Comparison of ENCODE assay signal across 7 mouse cellular contexts in genomic region chr14:46880935-46881334, GRCm38 (mm10). TPM values are rescaled to one million over a fixed set of nuclear protein-coding genes. Genes with fewer than 3 reads are reported as not detected.
DNase-seq lines count a peak whose midpoint lies in the region; TF ChIP-seq lines count a peak whose summit lies in the region.

No protein-coding gene starts in this region.

- no peaks in the 10 kb centered on the region for H3K27me3 ChIP-seq in C2C12 (ENCODE audit: control insufficient read depth, insufficient read depth, insufficient read length)

- no peaks in the 10 kb centered on the region for H3K36me3 ChIP-seq in C2C12 (ENCODE audit: control insufficient read depth, insufficient read depth)
- H3K36me3 ChIP-seq in ES-E14 (ENCODE audit: control insufficient read depth, insufficient read depth, low read length, poor library complexity, severe bottlenecking) = no peaks in the 10 kb centered on the region

- no peak for TF ChIP-seq POLR2A in lung, adult 2 months (IDR thresholded peaks at IDR 0.05; ENCODE audit: borderline replicate concordance, extremely low read depth, low read depth, low read length)

- peak; percentile 87 for TF ChIP-seq CTCF in C2C12 (IDR thresholded peaks at IDR 0.05; ENCODE audit: control insufficient read depth, insufficient read depth, insufficient read length)
- TF ChIP-seq CTCF in lung, adult 2 months (IDR thresholded peaks at IDR 0.05; ENCODE audit: insufficient read depth, low read length) = peak; percentile 95

- in situ Hi-C loops in ES-E14 (cut with MboI; ENCODE audit: low sequenced_read_pairs in 2 of 2, unreplicated experiment in 2 of 2) = no loop called here

- DNase-seq in ES-E14 (ENCODE audit: low read depth, low spot score) = peak; percentile 35
- peak; percentile 79 to 81 for DNase-seq in cerebellum, postnatal 10 days
- peak; percentile 73 to 85 for DNase-seq in heart, adult 18-20 months
- DNase-seq in kidney, adult 9 months = peak; percentile 78
- DNase-seq in lung, adult 2 months = peak; percentile 57
- peak; percentile 63 to 68 for DNase-seq in right cerebral cortex, adult 2 months (ENCODE audit: low spot score in 2 of 2)

- no peaks in the 10 kb centered on the region for H3K9me3 ChIP-seq in ES-E14 (ENCODE audit: control insufficient read depth, insufficient read depth, low read depth, low read length)

- H3K4me1 ChIP-seq in ES-E14 (ENCODE audit: control insufficient read depth in 2 of 2, insufficient read depth in 2 of 2, low read length in 2 of 2, poor library complexity in 1 of 2) = peaks cover 0 to 5% of the 10 kb centered on the region in 2 experiments; a peak in 1 of 4 replicates
- peaks cover 8% of the 10 kb centered on the region for H3K4me1 ChIP-seq in lung, adult 2 months (ENCODE audit: control insufficient read depth, insufficient read depth, low read length)

- no peak overlapping the region for H3ac ChIP-seq in C2C12 (ENCODE audit: control insufficient read depth, insufficient read length, low read depth)

- no peak overlapping the region for H3K27ac ChIP-seq in ES-E14 (ENCODE audit: insufficient read depth, low read depth, low read length, poor library complexity, severe bottlenecking)

- H3K79me3 ChIP-seq in C2C12 (ENCODE audit: low read depth) = peaks cover 18% of the 10 kb centered on the region

- peaks cover 31% of the 10 kb centered on the region for H3K79me2 ChIP-seq in C2C12 (ENCODE audit: control insufficient read depth, insufficient read depth)

- no peak overlapping the region for H3K9ac ChIP-seq in ES-E14 (ENCODE audit: insufficient read depth, low read depth, low read length, poor library complexity, severe bottlenecking)

- 17% methylated on average over 10 of the region's 10 CpGs for WGBS in lung, adult 2 months

- H3K4me3 ChIP-seq in C2C12 (ENCODE audit: insufficient read depth, poor library complexity, severe bottlenecking) = no peak overlapping the region
- no peak overlapping the region for H3K4me3 ChIP-seq in ES-E14 (ENCODE audit: insufficient read depth in 1 of 2, low read depth in 1 of 2, low read length in 2 of 2, poor library complexity in 1 of 2, severe bottlenecking in 1 of 2)
- no peak overlapping the region for H3K4me3 ChIP-seq in lung, adult 2 months (replicated peaks; ENCODE audit: extremely low read depth, low read depth, low read length)

TF ChIP-seq in C2C12, 6 proteins besides CTCF, POLR2A, EP300 and RAD21:
- no peak for TF ChIP-seq MYOG (IDR thresholded peaks at IDR 0.05; ENCODE audit: control insufficient read depth, extremely low read depth, insufficient read length)
- TF ChIP-seq FOSL1 (IDR thresholded peaks at IDR 0.05; ENCODE audit: insufficient read depth, low read length, poor library complexity, severe bottlenecking) = no peak
- TF ChIP-seq USF1 (IDR thresholded peaks at IDR 0.05; ENCODE audit: low read depth) = no peak
- TF ChIP-seq MAX (IDR thresholded peaks at IDR 0.05) = no peak
- no peak for TF ChIP-seq MYOD1 (IDR thresholded peaks at IDR 0.05; ENCODE audit: control insufficient read depth, insufficient read length, low read depth)
- TF ChIP-seq CEBPB (IDR thresholded peaks at IDR 0.05; ENCODE audit: low read depth) = no peak

TF ChIP-seq in ES-E14, 5 proteins besides CTCF, POLR2A, EP300 and RAD21:
- TF ChIP-seq ZC3H11A (IDR thresholded peaks at IDR 0.05; ENCODE audit: borderline replicate concordance, low read depth, low read length) (peak; percentile 48; the same call in 1 of the 2 replicates), ZNF384 (IDR thresholded peaks at IDR 0.05; ENCODE audit: low read depth, low read length) (no peak), MAFK (IDR thresholded peaks at IDR 0.05; ENCODE audit: insufficient read depth, low read depth, low read length) (0 out of 2 replicates have a peak, but pooled peaks have one; percentile 23)
TF ChIP-seq in ES-E14: peak in this region for 2.

RNA-seq across cellular contexts. Expression of gene Samd4, which starts 1.7 kb away (rescaled TPM):
- 9.9 TPM for polyA plus RNA-seq in C2C12 (2012; fragmentation: generic; extraction: Trizol)
- total RNA-seq in ES-E14 (2012; rRNA removed) = 4.2 and 5.7 TPM in 2 replicates
- 10 to 100 TPM; 51.2 to 56.1 TPM for total RNA-seq in heart, adult 18-20 months (2021)
- 28.4 and 31.1 TPM in 2 replicates for polyA plus RNA-seq in lung, adult 2 months (2012; rRNA removed)

RNA-seq across cellular contexts. Expression of gene Cgrrf1, which starts 49.0 kb away (rescaled TPM):
- 28.7 TPM for polyA plus RNA-seq in C2C12 (2012; fragmentation: generic; extraction: Trizol)
- 6.6 and 10.5 TPM in 2 replicates for total RNA-seq in ES-E14 (2012; rRNA removed)
- total RNA-seq in heart, adult 18-20 months (2021) = 10 to 100 TPM; 29.7 to 36.4 TPM
- polyA plus RNA-seq in lung, adult 2 months (2012; rRNA removed) = 24.3 and 28.2 TPM in 2 replicates

RNA-seq across cellular contexts. Expression of gene Gmfb, which starts 58.9 kb away (rescaled TPM):
- 19.4 TPM for polyA plus RNA-seq in C2C12 (2012; fragmentation: generic; extraction: Trizol)
- total RNA-seq in ES-E14 (2012; rRNA removed) = 26.9 and 30.4 TPM in 2 replicates
- total RNA-seq in heart, adult 18-20 months (2021) = 10 to 100 TPM; 30.0 to 35.0 TPM
- 10.7 and 20.7 TPM in 2 replicates for polyA plus RNA-seq in lung, adult 2 months (2012; rRNA removed)
